Mouse (Mus musculus) spleen, adult 2 months (tissue): ENCODE results near the gene Ryr2.

Source experiments
- CTCF ChIP-seq: fragments of 200-500 bp; IDR thresholded peaks from 2 replicates; pipeline ENCODE4 v1.5.1; 2011; ENCODE audit warnings: mild to moderate bottlenecking, inconsistent platforms; ENCODE audit not compliant: insufficient read depth, insufficient read length, insufficient replicate concordance; ENCODE audit errors: extremely low read depth
- POLR2A ChIP-seq: fragments of 200-500 bp; IDR thresholded peaks from 2 replicates; pipeline ENCODE4 v1.6.1; 2011; ENCODE audit warnings: low read depth, low read length, inconsistent platforms

DNA sequence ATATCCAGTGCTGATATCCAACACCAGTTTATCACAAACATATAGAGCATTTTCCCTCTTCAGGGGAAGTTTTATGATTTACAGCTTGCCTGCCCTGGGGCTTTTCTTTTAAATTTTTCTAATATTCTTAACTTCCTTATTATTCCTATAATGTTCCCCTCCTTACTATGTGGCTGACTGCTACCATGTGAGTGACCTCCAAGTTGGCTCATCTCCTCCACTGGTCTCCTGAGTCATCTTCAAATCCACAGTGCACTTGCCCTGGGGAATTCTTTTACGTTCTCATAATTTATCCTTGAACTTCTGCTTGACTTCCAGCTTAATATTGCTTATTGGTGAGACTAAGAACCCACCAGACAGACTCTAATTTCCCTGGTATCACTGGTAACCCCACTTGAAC, 211.1 kb downstream of the Ryr2 start:
- TF ChIP-seq CTCF (no peak), POLR2A (no peak)
